Mouse (Mus musculus): ENCODE measurements around the gene Cep104. TPM values are rescaled to one million over a fixed set of nuclear protein-coding genes. Genes with fewer than 3 reads are reported as not detected.

Cep104 gene
- polyA plus RNA-seq, 1 experiment: 9.9 TPM

GRCm38 (mm10) chr4:154051401-154051800, 76.4 kb downstream of the Cep104 start:
- no peak for DNase-seq (ENCODE audit: low spot score)

GRCm38 (mm10) chr4:154053065-154053464, 78.1 kb downstream of the Cep104 start:
- no peak for DNase-seq (ENCODE audit: low spot score)

- DNase-seq (ENCODE audit: low spot score): no peak
These were observed 80.5 kb downstream of the Cep104 start for GRCm38 (mm10) chr4:154055482-154055881.

GRCm38 (mm10) chr4:154056046-154056445, 81.1 kb downstream of the Cep104 start:
- DNase-seq (ENCODE audit: low spot score): no peak

GRCm38 (mm10) chr4:154056661-154057060, 81.7 kb downstream of the Cep104 start:
- DNase-seq (ENCODE audit: low spot score): no peak

- no peak for DNase-seq (ENCODE audit: low spot score)
These were observed 82.7 kb downstream of the Cep104 start for GRCm38 (mm10) chr4:154057696-154058095.

Other genes starting within 250 kb of the Cep104 start
- gene A430005L14Rik, start 18.0 kb upstream of the Cep104 start, polyA plus RNA-seq (2012; rRNA removed): 31.4 and 40.4 TPM in 2 replicates
- gene Dffb, start 68 bp upstream of the Cep104 start, polyA plus RNA-seq (2012; rRNA removed): 10.5 and 14.1 TPM in 2 replicates
- 26.7 and 28.7 TPM in 2 replicates for gene Lrrc47, start 36.5 kb downstream of the Cep104 start, polyA plus RNA-seq (2012; rRNA removed)
- gene Smim1, start 51.0 kb downstream of the Cep104 start, polyA plus RNA-seq (2012; rRNA removed): 46.9 and 48.1 TPM in 2 replicates
- gene Ccdc27, start 67.5 kb downstream of the Cep104 start, polyA plus RNA-seq (2012; rRNA removed): not detected in 2 replicates
- 0.03 TPM in 1 of 2 replicates, not detected in the other for gene Trp73, start 165.0 kb downstream of the Cep104 start, polyA plus RNA-seq (2012; rRNA removed)
- 12.1 and 13.2 TPM in 2 replicates for gene Wrap73, start 167.2 kb downstream of the Cep104 start, polyA plus RNA-seq (2012; rRNA removed)
- gene Tprgl, start 185.5 kb downstream of the Cep104 start, polyA plus RNA-seq (2012; rRNA removed): 164 and 166 TPM in 2 replicates
- gene Megf6, start 195.5 kb downstream of the Cep104 start, polyA plus RNA-seq (2012; rRNA removed): 7.6 and 11.1 TPM in 2 replicates

Data from urinary bladder, adult 2 months (tissue).